Mouse (Mus musculus) hematopoietic stem cell, adult 5-6 weeks (primary cell): Measurements from ENCODE around the gene Guca1b. TPM values are rescaled to one million over a fixed set of nuclear protein-coding genes. Genes with fewer than 3 reads are reported as not detected.
A peak's percentile ranks its signal among the peaks of the same experiment; 100 is the strongest.

Experiments
- ATAC-seq, 2 experiments: fragments of 125-278 bp in 1 of 2; replicated peaks in 1 of 2; 2 replicates each; pipeline ENCODE4 v1.8.0; 2016 to 2017; ENCODE audit warnings: inconsistent platforms in 2 of 2, mild to moderate bottlenecking in 2 of 2, moderate number of reproducible peaks in 2 of 2, low read depth in 1 of 2, moderate TSS enrichment in 1 of 2; ENCODE audit not compliant: low FRiP score in 2 of 2, poor library complexity in 2 of 2, severe bottlenecking in 2 of 2, insufficient read depth in 1 of 2, low TSS enrichment in 1 of 2
- total RNA-seq: library from RNA; stranded (forward); fragments of 172-1452, 232-1000 nt; gene quantifications from 2 replicates; pipeline ENCODE4 v1.2.3, GENCODE M21; 2017

Guca1b gene
- total RNA-seq, 1 experiment from 2014 or later = not detected

GRCm38 (mm10) chr17:47441296-47442051 lies 56.3 kb downstream of the Guca1b start:
- ATAC-seq = 0 out of 4 replicates have a peak, but pooled peaks of 1 of the 2 experiments have one; percentile 34

DNA sequence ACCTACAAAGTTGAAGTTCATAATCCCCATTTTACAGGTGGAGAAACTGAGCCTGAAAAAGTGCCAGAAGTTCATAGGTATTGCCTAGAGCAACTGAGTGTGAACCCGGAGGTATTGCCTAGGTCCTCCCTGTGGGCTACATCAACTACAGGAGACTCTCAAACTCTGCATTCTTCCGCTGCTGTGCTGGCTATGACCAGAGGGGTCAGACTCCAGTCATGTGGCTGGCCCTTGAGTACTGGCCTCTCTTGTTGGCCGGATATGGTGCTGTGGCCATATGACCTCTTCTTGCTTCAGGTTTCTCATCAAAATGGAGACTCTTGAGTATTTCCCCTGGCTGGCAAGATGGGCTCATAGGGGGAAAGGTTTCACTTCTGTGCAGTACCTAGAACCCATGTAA lies 57.1 kb downstream of the Guca1b start:
- no peak for ATAC-seq

Other genes starting within 250 kb of the Guca1b start
- gene Mrps10, start 16.5 kb upstream of the Guca1b start, total RNA-seq = 46.3 and 61.6 TPM in 2 replicates
- 2.8 and 3.4 TPM in 2 replicates for gene Guca1a, start 15.2 kb downstream of the Guca1b start, total RNA-seq
- gene AI661453, start 51.2 kb downstream of the Guca1b start, total RNA-seq = 1.8 and 2.3 TPM in 2 replicates
- gene 1700001C19Rik, start 52.0 kb downstream of the Guca1b start, total RNA-seq = 1.9 TPM in 2 replicates
- 55.6 and 73.2 TPM in 2 replicates for gene Taf8, start 116.9 kb downstream of the Guca1b start, total RNA-seq
- gene Ccnd3, start 119.7 kb downstream of the Guca1b start, total RNA-seq = 58.9 and 80.2 TPM in 2 replicates
- 6.9 and 12.1 TPM in 2 replicates for gene Bysl, start 226.1 kb downstream of the Guca1b start, total RNA-seq
- 18.0 and 33.5 TPM in 2 replicates for gene Med20, start 226.2 kb downstream of the Guca1b start, total RNA-seq
- 3.1 and 7.0 TPM in 2 replicates for gene Gm20517, start 226.2 kb downstream of the Guca1b start, total RNA-seq
- 5.4 and 8.3 TPM in 2 replicates for gene Usp49, start 245.3 kb downstream of the Guca1b start, total RNA-seq